Mouse (Mus musculus): ENCODE results near the gene Samd14.
"Not testable (repeated sequence)": the region's sequence is repeated elsewhere in the genome, so short reads cannot be mapped to it uniquely, and the experiment has no call there.

Samd14 gene

DNA sequence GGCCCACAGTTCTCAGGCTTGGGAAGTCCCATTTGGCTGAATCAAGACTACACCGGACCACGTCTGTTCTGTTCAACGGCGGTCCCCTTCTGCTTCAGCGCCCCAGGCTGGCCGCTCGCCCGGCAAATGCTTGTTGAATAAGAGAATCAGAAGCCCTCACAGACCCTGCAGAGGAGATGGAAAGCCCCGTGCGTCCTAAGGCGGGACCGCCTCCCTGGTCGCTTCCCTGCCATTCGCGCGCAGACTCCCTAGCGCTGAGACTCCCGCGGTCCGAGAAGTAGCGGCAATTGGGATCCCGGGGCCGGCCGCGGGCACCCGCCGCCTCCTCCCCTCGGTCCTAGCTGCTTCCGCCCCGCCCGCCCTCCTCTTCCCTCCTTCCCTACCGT lies at the start of gene Samd14:
Samd14 (plus strand) TSS at position 251 of the 386 bp plus-strand sequence.
- DNase-seq = peak; percentile 46 to 53

DNA sequence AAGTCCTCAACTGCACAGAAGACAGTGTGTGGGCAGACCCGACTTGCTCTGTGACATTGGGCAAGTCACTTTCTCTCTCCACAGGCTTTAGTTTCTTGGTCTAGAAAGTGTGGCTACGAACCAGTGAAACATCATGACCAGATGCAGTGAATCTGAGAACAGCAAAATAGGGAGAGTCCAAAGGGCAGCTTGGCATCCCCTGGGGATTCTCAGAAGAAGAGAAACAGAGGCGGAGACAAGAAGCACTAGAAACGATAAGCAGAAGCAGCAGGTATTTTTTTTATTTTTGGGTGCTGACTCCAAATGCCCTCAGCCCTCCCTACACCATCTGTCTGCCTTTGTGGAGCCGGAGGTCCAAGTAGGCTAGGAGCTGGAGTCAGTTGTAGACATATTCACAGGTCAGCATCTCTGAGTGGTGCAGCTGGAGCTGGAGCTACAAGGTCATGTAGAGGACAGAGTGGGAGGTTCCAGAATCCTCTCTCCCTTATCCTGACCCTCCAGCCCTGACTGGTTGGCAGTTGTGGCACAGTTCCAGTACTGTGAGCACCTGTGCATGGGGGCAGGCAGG lies 47.1 kb upstream of the Samd14 start:
- no peak for DNase-seq

- no peak for DNase-seq
Observed at GRCm38 (mm10) chr11:94967419-94967818, 42.3 kb upstream of the Samd14 start, which contains the start of gene Hils1. Gene Hils1 (plus strand): TSS chr11:94967593.

DNA sequence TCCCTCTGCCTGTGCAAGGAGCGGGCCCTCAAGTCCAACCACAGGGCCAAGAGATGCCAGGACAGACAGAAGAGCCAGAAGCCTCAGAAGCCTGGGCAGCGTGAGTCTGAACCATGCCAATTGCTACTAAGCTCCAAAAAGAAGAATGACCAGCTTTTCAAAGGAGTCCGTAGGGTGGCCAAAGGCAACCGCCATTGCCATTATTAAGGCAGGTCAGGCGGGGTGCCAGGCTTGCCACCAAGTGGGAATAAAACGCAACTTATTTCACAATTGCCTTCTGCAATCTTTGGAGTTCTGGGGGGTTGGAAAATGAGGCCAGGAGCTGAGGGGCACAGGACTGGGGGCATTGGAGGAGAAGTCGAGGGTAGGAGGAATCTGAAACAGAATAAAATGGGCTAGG lies 41.5 kb upstream of the Samd14 start:
- DNase-seq = no peak

DNA sequence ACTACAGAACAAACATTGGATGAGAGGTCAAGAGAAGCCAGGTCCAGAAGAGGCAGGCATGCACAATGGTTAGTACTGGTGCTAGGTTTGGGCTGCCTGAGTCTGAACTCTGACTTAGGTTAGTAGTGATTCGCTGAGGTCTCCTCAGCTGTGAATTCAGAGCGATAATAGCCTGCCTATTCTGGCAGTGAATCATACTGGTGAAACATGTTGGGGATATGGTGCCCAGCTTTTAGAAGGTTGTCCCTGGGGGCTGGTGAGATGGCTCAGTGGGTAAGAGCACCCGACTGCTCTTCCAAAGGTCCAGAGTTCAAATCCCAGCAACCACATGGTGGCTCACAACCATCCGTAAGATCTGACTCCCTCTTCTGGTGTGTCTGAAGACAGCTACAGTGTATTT lies 40.0 kb upstream of the Samd14 start:
- DNase-seq = not testable (repeated sequence)

- DNase-seq = peak; percentile 59 to 70
Observed at GRCm38 (mm10) chr11:94970210-94970943, 39.3 kb upstream of the Samd14 start.

DNA sequence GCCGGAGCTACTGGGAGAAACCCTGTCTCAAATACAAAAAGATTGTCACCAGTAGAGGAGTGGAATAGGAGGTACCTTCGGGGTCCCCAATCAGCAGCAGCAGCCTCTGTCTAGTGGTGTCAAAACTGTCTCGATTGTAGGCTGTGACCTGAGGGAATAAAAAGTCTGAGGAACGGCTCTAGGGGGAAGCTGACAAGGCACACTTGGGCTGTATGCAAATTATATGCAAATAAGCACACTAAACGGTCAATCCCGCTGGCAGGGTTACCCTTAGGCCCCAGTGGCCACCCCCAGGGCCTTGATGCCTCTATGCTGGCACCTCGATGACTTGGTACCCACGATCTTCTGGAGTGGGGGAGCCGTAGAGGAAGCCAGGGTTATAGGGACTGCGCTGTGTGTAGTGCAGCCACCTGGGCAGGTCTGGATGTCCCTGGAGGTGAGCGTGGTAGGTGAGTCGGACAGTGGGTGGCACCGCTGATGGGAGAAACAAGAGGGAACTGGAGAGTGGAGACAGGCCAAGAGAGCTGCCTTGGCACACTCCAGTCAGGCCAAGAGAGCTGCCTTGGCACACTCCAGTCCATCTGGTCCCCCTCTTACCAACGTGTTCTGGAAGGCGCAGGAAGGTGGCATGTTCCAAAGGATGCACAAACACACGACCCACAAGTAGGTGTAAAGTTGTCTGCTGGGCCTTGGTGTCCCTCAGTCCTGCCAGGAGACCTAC lies 37.6 kb upstream of the Samd14 start:
- no peak for DNase-seq

DNA sequence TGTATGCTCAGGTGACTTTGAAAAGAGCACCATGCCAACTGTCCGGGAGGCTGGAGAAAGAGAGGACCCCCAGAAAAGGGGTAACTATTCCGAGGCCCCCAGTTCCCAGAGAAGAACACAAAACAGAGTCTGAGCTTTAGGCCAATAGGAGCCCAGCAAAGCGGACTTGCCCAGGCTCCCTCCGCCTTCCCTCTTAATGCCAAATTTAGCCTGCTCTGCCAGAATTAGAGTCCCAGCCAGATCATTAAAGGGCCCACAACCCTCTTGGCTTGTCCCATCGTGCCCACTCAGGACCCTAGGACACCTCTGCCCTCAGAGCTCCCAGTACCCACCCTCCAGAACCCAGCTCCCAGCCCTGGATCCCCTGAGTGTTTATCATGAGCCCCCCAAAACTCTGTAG lies 36.8 kb upstream of the Samd14 start:
- no peak for DNase-seq

- no peak for DNase-seq
Observed at GRCm38 (mm10) chr11:94973313-94973712, 36.4 kb upstream of the Samd14 start.

- no peak for DNase-seq
Observed at GRCm38 (mm10) chr11:94974951-94975350, 34.7 kb upstream of the Samd14 start.

DNA sequence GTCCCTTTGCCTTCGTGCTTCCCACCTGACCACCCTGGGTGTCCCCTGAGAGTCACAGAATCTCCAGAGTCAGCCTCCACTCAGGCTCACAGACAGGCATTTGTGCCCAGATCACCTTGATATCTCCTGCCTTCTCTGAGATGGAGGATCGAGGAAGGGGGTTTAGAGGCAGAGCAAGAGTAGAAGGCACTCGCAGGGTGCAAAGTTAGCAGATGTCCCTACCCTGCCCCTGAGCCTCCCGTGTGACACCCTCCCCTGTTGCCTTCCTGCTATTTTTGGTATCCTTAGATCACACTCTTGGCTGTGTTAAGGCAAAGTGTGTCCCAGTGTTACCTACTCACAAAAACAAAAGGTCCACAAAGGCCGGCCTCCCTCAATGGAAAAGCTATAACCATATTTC lies 33.5 kb upstream of the Samd14 start, which contains the start of gene Sgca:
Sgca (minus strand) TSS at position 129 of the 400 bp plus-strand sequence.
- DNase-seq = no peak

DNA sequence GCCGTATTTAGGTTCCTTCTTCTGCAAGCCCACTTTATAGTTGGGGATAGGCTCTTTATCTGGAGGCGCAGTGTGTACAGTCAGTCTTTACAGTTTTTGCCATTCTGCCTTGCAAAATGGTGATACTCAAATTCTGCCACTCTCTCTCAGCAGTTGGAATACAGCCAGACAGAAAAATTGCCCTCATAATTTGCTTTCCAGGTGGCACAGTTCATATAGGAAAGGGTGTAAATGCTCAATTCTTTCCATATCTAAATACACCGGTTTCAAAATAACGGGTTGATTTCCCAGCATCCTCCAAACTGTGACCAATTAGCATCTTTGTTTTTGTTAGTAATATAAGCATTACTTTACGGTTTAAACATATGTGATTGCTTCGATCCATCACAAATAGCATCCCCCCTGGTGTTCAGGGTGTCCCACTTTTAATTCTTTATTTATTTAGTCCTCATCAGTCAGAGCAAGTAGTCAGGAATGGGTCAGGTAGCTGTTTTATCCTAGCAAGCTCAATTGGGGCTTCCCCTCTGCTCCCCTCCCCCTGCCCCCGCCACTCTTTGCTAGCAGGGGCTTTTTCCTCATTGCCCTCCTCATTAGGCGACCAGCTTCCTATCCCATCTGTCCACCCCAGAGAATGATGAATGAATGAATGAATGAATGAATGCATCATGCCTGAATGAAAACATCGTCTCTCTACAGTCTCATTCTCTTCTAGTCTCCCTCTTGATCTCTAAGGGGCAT lies 31.3 kb upstream of the Samd14 start:
- no peak for DNase-seq

DNA sequence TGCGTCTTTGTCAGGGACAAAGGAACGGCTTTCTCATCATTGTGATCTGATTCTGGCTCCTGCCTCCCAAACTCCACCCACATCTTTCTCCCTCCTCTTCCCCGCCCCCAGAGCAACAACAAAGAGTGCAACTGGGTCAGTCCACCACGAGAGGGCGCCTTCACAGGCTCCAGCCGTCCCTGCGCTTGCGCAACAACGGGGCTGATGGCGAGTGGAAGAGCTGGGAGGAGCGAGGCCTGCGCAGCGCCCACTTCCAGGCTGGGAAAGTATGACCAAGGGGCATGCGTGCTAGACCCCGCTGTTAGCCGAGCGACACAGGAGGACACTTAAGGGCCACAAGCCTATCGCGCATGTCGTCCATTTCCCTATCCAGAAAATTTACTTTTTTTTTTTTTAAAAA lies 30.7 kb upstream of the Samd14 start:
- peak; percentile 96 to 98 for DNase-seq

DNA sequence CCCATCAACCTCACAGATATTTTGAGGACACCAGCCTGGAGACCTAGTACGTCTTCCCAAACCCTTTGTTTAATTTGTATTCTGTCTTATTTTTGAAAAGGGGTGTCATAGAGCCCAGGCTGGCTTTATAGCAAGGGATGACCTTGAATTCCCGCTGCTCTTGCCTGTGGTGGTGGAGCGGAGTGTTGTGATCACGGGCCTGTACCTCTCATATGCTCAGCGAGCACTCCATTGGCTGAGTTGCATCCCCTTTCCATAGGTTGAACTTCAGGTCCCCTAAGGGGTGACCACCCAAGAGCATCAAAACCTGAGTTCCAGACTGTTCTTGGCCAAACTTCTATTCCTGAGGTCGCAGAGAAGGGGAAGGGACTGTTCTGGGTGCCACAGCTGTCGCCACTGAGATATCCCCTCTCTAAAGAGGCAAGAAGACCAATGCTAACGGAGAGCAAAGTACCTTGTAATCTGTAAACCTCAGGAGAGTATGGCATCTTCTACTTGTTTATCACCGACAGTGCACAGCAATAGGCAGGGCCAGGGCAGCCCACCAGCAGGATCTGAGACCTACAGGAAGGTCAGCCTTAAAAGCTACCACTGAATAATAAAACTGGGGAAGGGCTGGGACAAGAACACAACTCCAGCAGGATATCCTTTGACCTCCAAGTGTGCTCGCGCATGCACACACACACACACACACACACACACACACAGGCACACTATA lies 30.1 kb upstream of the Samd14 start:
- no peak for DNase-seq

DNA sequence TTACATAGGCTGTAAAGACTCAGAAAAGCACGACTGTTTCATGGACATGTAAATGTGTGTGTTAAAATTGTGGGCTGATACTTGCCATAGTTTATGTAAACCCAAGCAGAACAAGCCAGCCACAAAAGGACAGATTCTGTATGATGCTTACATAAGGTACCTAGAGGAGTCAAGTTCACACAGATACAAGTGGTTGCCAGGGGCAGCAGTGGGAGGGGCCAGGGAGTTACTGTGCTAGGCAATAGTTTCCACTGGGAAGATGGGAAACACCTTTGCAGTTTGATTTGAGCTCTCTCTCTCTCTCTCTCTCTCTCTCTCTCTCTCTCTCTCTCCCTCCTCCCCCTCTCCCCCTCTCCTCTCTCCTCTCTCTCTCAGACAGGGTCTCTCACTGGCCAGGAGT lies 24.5 kb upstream of the Samd14 start:
- DNase-seq = peak; percentile 75 to 81

DNA sequence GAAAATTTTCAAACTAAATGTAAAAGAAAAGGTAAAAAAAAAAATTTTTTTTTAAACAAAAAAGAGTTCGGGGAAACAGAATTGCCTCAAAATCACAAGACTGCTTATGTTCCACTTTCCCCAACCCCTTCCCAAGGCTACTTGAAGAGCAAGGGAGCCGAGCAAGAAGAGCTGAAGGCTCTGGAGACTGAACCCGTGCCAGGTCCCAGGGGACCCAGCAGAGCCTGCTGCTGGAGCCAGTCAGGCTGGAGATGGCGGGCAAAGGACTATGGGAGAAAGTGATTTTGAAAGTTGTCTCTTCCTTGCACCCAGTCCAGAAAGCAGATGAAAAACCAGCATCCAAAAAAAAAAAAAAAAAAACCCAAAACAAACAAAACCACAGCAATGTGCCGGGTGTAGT lies 23.9 kb upstream of the Samd14 start:
- DNase-seq = no peak

GRCm38 (mm10) chr11:94986435-94986834 lies 23.2 kb upstream of the Samd14 start:
- no peak for DNase-seq

DNA sequence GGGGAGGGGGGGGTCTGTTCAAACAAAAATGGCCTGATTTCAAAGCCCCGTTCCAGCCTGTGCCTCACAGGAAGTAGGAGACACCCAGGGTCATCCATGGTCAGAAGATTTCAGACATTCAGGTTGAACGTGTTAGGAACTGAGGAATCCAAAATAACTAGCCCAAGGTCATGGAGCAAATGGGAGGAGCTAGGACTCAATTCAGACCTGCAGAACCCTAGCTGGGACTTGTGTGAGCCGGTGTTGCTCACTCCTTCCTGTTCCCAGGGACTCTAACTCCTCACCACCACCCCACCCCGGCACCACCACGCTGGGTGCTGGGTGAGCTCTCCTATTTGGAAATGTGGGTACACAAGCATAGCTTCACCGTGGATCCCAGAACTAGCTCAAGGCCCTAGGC lies 22.3 kb upstream of the Samd14 start:
- no peak for DNase-seq

- no peak for DNase-seq
Observed at GRCm38 (mm10) chr11:94987851-94988250, 21.8 kb upstream of the Samd14 start.

DNA sequence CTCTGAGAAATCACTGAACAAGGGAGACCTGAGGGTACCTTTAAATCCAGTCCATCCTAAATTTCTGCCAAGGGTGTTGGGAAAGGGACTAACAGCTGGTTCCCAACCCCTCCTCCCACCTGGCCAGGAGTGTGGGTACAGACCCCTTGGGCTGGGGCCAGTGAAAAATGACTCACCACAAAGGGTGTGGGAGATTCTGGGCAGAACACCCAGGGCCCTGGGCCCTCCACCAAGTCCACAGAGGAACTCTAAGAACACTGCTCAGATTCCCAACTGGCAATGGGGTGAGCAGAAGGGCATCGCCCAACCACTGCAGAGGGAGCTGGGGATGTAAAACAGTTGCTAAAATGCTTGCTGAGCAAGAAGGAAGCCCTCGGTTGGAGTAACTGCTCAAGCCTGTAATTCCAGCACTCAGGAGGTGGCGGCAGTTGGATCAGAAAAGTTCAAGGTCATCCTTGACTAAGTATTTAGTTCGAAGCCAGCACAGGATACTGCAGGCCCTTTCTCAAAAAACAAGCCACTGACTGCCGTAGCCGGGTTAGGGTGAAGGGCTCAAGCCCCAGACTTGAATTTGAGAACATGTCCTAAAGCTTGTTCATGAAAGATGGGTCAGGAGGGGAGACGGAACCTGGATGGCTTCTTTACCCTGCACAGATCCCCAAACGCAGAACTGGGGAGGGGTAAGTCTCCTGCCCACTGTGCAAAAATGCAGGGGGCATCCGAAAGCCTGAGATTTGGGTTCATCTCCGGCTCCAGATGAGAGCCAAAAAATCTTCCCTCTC lies 20.7 kb upstream of the Samd14 start:
- DNase-seq = no peak

DNA sequence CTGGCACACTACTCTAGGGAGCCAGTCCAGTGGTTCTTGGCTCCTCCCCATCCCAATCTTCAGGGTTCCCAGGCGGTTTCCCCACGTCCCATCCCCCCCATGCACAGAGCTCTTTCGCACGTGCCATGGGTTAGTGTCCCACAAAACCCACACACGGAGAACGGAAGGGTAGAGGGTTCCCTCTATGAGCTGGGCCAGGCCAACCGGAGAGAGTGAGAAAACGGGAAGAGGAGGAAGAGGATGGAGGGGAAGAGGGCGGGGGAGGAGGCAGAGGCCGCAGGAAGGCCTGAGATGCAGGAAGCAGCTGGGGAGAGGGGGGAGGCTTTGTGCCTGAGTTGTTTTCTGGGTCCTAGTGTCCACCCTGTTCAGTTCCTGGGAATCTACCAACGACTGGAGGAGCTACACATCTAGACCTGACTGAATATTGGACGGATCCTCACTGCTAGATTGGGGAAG lies 20.1 kb upstream of the Samd14 start:
- DNase-seq = peak; percentile 84 to 89

Measured in lung, adult 18-20 months (tissue).